Mouse (Mus musculus): ENCODE results near the gene Slc12a6. TPM values are rescaled to one million over a fixed set of nuclear protein-coding genes. Genes with fewer than 3 reads are reported as not detected.

The Slc12a6 gene
- polyA plus RNA-seq, 1 experiment = 97.8 TPM

DNA sequence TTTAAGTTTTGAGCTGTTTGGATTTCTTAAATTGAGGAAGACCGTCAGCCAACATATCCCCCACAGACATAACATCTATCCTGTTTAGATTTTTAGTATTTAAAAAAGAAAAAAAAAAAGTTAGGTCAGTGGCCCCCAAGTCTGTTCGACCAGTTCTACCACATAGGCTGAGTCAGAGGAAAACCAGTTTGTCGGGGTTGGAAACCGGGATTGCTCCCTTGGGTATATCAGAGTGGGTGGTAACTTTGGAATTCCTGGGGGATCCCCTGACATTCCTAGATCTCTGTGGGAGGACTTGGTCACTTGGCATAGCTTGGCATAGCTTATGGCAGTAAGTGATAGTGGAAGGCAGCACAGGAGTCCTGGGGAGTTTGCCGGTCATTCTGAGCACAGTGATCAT is 20.3 kb upstream of the Slc12a6 start:
- Histone ChIP-seq H3K4me1 (replicated peaks; ENCODE audit: control insufficient read depth, insufficient read depth, low read length) (peaks cover 3% of the 10 kb centered on the region), H3K27ac (ENCODE audit: control insufficient read depth, insufficient read depth, low read length) (no peak overlapping the region), H3K27me3 (ENCODE audit: control insufficient read depth, insufficient read depth, low read length) (no peaks in the 10 kb centered on the region), H3K4me3 (ENCODE audit: control insufficient read depth, insufficient read depth, low read length) (no peak overlapping the region), H3K36me3 (ENCODE audit: control insufficient read depth, insufficient read depth, low read length) (no peaks in the 10 kb centered on the region)
- TF ChIP-seq POLR2A (IDR thresholded peaks at IDR 0.05; ENCODE audit: control insufficient read depth, extremely low read depth, insufficient read depth, low read length, poor library complexity) = no peak
- no peak for TF ChIP-seq CTCF (IDR thresholded peaks at IDR 0.05; ENCODE audit: borderline replicate concordance, control insufficient read depth, extremely low read depth, insufficient read depth, low read length, poor library complexity)
- DNase-seq = no peak
- 92% methylated on average over 5 of the region's 5 CpGs for whole genome bisulfite sequencing

GRCm38 (mm10) chr2:112246193-112246592 is 19.4 kb upstream of the Slc12a6 start:
- Histone ChIP-seq H3K27ac (ENCODE audit: control insufficient read depth, insufficient read depth, low read length) (no peak overlapping the region), H3K4me1 (replicated peaks; ENCODE audit: control insufficient read depth, insufficient read depth, low read length) (no peaks in the 10 kb centered on the region), H3K27me3 (ENCODE audit: control insufficient read depth, insufficient read depth, low read length) (no peaks in the 10 kb centered on the region), H3K4me3 (ENCODE audit: control insufficient read depth, insufficient read depth, low read length) (no peak overlapping the region), H3K36me3 (ENCODE audit: control insufficient read depth, insufficient read depth, low read length) (no peaks in the 10 kb centered on the region)
- 68% methylated on average over 6 of the region's 6 CpGs for WGBS
- no peak for DNase-seq
- TF ChIP-seq CTCF (IDR thresholded peaks at IDR 0.05; ENCODE audit: borderline replicate concordance, control insufficient read depth, extremely low read depth, insufficient read depth, low read length, poor library complexity) (no peak), POLR2A (IDR thresholded peaks at IDR 0.05; ENCODE audit: control insufficient read depth, extremely low read depth, insufficient read depth, low read length, poor library complexity) (no peak)

GRCm38 (mm10) chr2:112247323-112247722 is 18.3 kb upstream of the Slc12a6 start:
- no peak for DNase-seq
- no peak for TF ChIP-seq CTCF (IDR thresholded peaks at IDR 0.05; ENCODE audit: borderline replicate concordance, control insufficient read depth, extremely low read depth, insufficient read depth, low read length, poor library complexity)
- no peak for TF ChIP-seq POLR2A (IDR thresholded peaks at IDR 0.05; ENCODE audit: control insufficient read depth, extremely low read depth, insufficient read depth, low read length, poor library complexity)
- Histone ChIP-seq H3K27me3 (ENCODE audit: control insufficient read depth, insufficient read depth, low read length) (no peaks in the 10 kb centered on the region), H3K36me3 (ENCODE audit: control insufficient read depth, insufficient read depth, low read length) (no peaks in the 10 kb centered on the region), H3K27ac (ENCODE audit: control insufficient read depth, insufficient read depth, low read length) (no peak overlapping the region), H3K4me3 (ENCODE audit: control insufficient read depth, insufficient read depth, low read length) (no peak overlapping the region), H3K4me1 (replicated peaks; ENCODE audit: control insufficient read depth, insufficient read depth, low read length) (no peaks in the 10 kb centered on the region)
- WGBS = 56% methylated on average over 10 of the region's 10 CpGs

DNA sequence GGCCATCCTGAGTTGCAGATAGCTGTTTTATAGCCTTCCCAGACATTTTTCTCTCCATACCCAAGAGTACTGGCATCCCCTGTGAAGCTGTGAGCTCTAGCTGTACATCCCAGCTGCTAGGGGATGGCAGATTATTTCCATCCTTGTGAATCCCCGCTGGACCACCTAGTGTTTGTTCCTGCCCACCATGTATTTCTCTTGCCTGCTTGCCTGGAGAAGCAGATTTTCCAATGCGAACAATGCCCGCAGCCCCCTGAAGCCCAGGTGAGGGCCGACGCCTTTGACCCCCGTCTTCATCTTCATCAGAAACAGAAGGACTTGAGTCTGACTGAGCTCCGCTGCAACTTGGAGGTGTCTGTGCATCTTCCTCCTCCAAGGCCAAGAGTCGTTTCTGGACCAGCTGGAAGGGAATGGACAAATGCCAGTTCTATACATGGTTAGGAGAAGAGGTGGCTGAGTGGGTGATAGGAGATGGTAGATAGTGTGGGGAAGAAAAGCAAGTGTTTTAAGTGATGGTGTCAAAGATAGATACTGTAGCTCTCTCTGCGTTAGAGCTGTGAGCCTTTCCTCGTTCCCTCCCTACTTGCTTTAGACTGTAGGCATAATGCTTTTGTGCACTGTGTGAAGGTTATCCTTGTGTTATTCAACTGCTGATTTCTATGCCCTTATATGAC is 15.7 kb upstream of the Slc12a6 start:
- Histone ChIP-seq H3K4me1 (replicated peaks; ENCODE audit: control insufficient read depth, insufficient read depth, low read length) (0 out of 2 replicates have a peak, but pooled peaks cover under 1% of the 10 kb centered on the region), H3K4me3 (ENCODE audit: control insufficient read depth, insufficient read depth, low read length) (no peak overlapping the region), H3K27ac (ENCODE audit: control insufficient read depth, insufficient read depth, low read length) (no peak overlapping the region), H3K27me3 (ENCODE audit: control insufficient read depth, insufficient read depth, low read length) (no peaks in the 10 kb centered on the region), H3K36me3 (ENCODE audit: control insufficient read depth, insufficient read depth, low read length) (no peaks in the 10 kb centered on the region)
- no peak for DNase-seq
- 95% methylated on average over 10 of the region's 10 CpGs for WGBS
- TF ChIP-seq CTCF (IDR thresholded peaks at IDR 0.05; ENCODE audit: borderline replicate concordance, control insufficient read depth, extremely low read depth, insufficient read depth, low read length, poor library complexity) (no peak), POLR2A (IDR thresholded peaks at IDR 0.05; ENCODE audit: control insufficient read depth, extremely low read depth, insufficient read depth, low read length, poor library complexity) (no peak)

DNA sequence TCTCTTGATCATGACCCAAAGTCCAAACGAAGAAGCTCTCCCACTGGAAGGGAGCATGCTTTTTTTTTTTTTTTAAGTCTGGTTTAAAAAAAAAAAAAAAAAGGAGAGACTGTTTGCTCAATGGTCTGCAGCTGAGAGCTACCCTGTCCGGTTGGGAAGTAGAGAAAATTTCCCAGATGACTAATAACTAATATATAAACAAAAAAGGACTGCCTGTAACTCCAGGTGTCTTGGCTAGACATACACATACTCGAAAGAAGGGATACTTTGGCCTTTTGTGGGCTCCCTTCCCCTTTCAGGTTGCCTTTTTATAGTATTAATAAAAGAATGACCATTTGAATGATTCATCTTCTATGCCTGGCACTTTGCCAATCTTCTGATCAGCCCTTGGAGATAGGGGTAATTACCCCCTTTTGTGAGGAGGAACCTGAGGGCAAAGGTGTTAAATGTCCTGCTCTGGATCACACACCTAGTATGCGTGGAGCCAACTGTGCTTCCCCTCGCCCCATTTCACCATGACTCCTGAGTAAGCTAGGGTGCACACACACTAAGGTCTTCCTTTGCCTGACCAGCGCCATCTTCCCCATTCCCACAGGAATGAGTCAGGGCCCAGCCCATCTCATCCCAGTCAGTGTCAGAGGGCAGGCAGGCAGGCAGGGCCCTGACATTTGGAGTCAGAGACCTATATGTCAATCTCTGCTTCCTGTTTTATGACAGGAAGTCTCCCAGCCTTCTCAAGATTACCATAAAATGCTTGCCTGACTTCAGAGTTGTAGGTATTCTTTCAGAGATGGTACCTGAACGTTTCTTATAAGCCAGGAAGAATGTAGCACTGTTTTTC is 10.7 kb upstream of the Slc12a6 start:
- Histone ChIP-seq H3K4me1 (replicated peaks; ENCODE audit: control insufficient read depth, insufficient read depth, low read length) (0 out of 2 replicates have a peak, but pooled peaks cover 3% of the 10 kb centered on the region), H3K27me3 (ENCODE audit: control insufficient read depth, insufficient read depth, low read length) (no peaks in the 10 kb centered on the region), H3K36me3 (ENCODE audit: control insufficient read depth, insufficient read depth, low read length) (no peaks in the 10 kb centered on the region), H3K4me3 (ENCODE audit: control insufficient read depth, insufficient read depth, low read length) (no peak overlapping the region), H3K27ac (ENCODE audit: control insufficient read depth, insufficient read depth, low read length) (no peak overlapping the region)
- 77% methylated on average over 7 of the region's 7 CpGs for WGBS
- no peak for DNase-seq
- TF ChIP-seq POLR2A (IDR thresholded peaks at IDR 0.05; ENCODE audit: control insufficient read depth, extremely low read depth, insufficient read depth, low read length, poor library complexity) = no peak
- no peak for TF ChIP-seq CTCF (IDR thresholded peaks at IDR 0.05; ENCODE audit: borderline replicate concordance, control insufficient read depth, extremely low read depth, insufficient read depth, low read length, poor library complexity)

DNA sequence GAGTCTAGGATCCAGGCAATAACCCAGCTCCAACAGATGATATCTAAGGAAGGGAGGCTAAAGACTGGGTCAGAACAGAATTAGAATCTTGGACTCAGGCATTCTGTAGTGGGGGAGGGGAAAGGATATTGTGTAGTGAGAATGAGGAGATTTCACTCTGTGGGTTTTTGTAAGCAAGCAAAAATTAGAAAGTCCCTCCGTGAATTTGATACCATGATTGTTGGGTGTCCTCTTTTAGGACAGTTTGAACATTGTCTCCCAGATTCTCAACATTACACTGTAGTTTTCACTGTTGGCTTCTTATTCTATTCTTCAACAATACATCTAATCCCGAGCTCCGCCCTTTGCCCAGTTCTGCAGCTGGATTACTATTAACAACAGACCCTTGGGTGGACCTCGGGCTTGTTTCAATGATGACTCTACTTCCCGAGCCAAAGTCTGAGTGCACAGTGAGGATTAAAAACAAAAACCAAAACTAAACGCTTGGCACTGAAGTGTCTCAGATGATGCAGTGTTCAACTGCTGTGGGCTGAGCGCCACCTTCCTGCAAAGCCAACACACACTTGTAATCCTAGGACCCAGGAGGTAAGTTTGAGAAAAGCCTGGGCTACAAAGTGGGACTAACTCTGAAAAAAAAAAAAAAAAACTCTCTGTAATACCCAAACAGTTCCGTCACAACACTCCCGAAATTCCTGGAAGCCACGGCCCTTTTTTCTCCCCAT is 6.2 kb upstream of the Slc12a6 start, which contains the start of gene Nutm1:
Gene Nutm1 (minus strand): TSS at position 51 of the 722 bp plus-strand sequence.
- no peaks in the 10 kb centered on the region for H3K27me3 ChIP-seq (ENCODE audit: control insufficient read depth, insufficient read depth, low read length)
- no peak within 1 kb of the TSS for H3K4me3 ChIP-seq (ENCODE audit: control insufficient read depth, insufficient read depth, low read length)
- TF ChIP-seq POLR2A (IDR thresholded peaks at IDR 0.05; ENCODE audit: control insufficient read depth, extremely low read depth, insufficient read depth, low read length, poor library complexity) (no peak), CTCF (IDR thresholded peaks at IDR 0.05; ENCODE audit: borderline replicate concordance, control insufficient read depth, extremely low read depth, insufficient read depth, low read length, poor library complexity) (no peak)
- H3K4me1 ChIP-seq (replicated peaks; ENCODE audit: control insufficient read depth, insufficient read depth, low read length) = 0 out of 2 replicates have a peak, but pooled peaks cover 3% of the 10 kb centered on the region
- 55% methylated on average over 10 of the region's 10 CpGs for WGBS
- DNase-seq = no peak
- no peak within 1 kb of the TSS for H3K27ac ChIP-seq (ENCODE audit: control insufficient read depth, insufficient read depth, low read length)
- no peaks in the 10 kb centered on the region for H3K36me3 ChIP-seq (ENCODE audit: control insufficient read depth, insufficient read depth, low read length)
